Mouse (Mus musculus): ENCODE data around the gene Ddx49.

Gene Ddx49

DNA sequence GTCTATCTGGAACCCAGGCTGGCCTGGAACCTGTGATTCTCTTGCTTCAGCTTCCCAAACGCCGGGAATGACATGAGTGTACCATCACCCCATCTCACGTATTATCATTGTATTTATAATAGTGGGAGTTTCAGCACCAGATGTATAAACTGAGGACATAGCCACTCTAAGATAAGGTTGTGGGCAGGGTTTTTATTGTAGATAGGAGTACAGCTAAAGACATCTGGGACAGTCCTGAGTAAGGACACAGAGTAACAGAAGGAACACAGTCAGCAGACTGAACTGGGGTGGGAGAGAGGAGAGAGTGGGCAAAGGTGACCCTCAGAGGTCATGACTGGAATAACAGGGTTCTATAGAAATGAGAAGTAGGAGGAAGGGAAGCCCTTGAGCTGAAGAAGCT lies 34.6 kb downstream of the Ddx49 start:
- no peak for DNase-seq (ENCODE audit: low spot score in 2 of 2)

DNA sequence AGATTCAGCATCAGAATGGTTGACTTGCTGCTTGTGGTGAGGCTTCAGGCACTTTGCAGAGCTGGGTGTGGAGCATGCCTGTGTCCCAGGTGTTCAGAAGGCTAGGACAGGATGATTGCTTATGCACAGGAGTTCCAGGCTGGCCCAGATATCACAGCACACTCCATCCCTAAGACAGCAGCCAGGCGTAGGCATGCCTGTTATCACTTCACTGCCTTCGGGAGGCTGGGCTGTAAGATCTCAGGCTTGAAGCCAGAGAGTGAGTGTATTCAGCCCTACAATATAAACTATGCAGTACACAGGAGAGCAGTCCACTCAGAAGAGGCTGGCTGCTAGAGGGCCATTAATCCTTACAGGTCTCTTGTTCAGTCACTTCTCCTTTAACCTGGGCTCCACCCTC lies 43.2 kb downstream of the Ddx49 start:
- no peak for DNase-seq (ENCODE audit: low spot score in 2 of 2)

DNA sequence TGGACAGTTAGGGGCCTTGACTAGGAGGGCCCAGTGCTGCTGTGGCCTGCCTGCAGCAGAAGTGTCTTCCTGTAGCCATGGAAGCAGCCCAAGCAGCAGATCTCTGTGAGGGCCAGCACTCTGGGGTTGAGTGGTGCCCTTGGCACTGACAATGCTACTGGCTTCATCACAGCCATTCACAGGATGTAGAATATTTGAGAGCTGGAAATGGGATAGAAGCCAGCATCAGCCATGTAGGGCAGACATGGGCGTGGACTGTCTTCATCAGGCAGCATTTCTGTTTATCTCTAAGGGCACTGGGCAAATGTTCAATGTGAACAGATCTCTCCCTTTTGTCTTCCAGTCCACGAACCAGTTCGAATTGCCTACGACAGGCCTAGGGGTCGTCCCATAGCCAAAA lies 43.7 kb downstream of the Ddx49 start:
- DNase-seq (ENCODE audit: low spot score in 2 of 2): no peak

DNA sequence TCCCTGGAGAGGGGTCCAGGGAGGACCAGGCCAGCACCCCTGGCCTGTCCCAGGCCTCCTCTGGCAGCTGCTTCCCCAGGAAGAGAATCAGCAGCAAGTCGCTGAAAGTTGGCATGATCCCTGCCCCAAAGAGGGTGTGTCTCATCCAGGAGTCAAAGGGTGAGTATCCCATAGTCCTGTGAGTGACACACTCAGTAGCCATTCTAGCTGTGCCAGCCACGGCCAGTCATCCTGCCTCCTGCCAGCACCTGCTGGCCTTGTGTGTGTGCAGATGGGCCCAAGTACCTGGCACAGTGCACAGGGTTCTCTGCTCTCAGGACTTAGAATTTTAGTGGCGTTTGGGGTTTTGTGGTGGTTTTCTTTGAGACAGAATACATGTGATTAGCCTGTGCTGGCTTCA lies 44.8 kb downstream of the Ddx49 start:
- DNase-seq (ENCODE audit: low spot score in 2 of 2): no peak

DNA sequence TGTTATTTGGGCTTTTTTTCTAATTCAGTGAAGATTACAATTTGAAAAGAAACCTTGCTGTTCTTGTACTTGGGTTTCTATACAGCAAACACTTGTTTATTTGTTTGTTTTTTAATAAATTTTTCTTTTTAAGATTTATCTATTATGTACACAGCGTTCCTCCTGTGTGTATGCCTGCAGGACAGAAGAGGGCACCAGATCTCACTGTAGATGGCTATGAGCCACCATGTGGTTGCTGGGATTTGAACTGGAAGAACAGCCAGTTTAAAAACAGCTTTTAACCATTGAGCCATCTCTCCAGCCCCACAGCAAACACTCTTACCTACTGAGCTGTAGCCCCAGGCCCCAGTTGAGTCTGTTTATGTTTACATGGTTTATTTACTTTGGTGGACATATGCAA lies 47.7 kb downstream of the Ddx49 start:
- no peak for DNase-seq (ENCODE audit: low spot score in 2 of 2)

DNA sequence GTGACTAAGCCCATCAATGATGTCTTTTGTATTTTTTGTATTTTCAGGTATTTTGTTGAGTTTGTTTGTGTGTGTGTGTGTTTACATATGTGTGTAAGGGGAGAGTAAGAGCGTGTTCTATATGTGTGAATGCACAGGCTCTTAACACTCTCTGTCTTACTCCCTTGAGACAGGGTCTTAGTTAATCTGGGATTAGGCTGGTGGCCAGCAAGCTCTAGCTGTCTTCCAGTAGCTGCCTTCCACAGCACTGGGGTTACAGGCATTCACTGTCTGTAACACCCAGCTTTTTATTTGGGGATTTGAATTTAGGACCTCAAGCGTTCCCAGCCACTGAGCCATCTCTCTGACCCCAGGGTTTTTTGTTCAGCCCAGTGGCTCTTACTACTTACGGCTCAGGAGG lies 54.4 kb downstream of the Ddx49 start:
- no peak for DNase-seq (ENCODE audit: low spot score in 2 of 2)

DNA sequence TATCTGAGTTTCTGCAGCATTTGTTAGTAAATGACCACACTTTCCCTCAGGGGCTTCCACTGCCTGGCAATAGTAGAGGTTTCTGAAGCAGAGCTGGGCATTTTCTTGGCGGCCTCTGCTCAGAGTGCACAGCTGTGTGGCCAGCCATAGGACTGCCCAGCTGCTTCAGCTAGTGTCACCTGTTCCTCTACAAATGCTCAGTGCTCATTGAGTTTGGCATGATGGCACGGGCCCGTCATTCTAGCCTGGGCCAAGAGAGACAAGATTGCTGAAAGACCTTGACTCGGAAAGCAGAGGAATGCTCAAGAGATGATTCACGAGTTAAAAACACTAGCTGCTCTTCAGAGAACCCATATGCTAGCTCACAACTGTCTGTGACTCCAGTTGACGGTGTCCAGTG lies 55.7 kb downstream of the Ddx49 start:
- no peak for DNase-seq (ENCODE audit: low spot score in 2 of 2)

Data from cerebellum, postnatal 4 days (tissue).